Mouse (Mus musculus) heart, postnatal 0 days (tissue): ENCODE data around the gene Mboat7. TPM values are rescaled to one million over a fixed set of nuclear protein-coding genes. Genes with fewer than 3 reads are reported as not detected.
A peak's percentile ranks its signal among the peaks of the same experiment; 100 is the strongest.
"Not testable (repeated sequence)": the region's sequence is repeated elsewhere in the genome, so short reads cannot be mapped to it uniquely, and the experiment has no call there.

Experiments
- ATAC-seq: fragments of 200-750 bp; cut with Nextera tagmentation; 2 replicates; pipeline ENCODE4 v1.8.0; 2017; ENCODE audit warnings: low read depth, moderate number of reproducible peaks, moderate library complexity; ENCODE audit not compliant: insufficient read depth
- DNase-seq: peaks from one replicate; pipeline ENCODE4 v3.0.0-alpha.2; 2016; ENCODE audit warnings: low spot score
- H3K27ac ChIP-seq: fragments of 300-500 bp; sonication (generic); 2 replicates; pipeline ENCODE4 v1.5.1; 2014; ENCODE audit warnings: low read depth, mild to moderate bottlenecking
- H3K27me3 ChIP-seq: fragments of 300-500 bp; sonication (generic); 2 replicates; pipeline ENCODE4 v1.6.1; 2014; ENCODE audit warnings: low read length, mixed read lengths; ENCODE audit not compliant: control insufficient read depth, insufficient read depth
- H3K36me3 ChIP-seq: fragments of 300-500 bp; sonication (generic); replicated peaks from 2 replicates; pipeline ENCODE4 v1.6.1; 2014; ENCODE audit warnings: low read length, mixed read lengths; ENCODE audit not compliant: control insufficient read depth, insufficient read depth
- H3K4me1 ChIP-seq: fragments of 300-500 bp; sonication (generic); 2 replicates; pipeline ENCODE4 v1.6.1; 2014; ENCODE audit warnings: antibody characterized with exemption; ENCODE audit not compliant: control insufficient read depth, insufficient read depth
- H3K4me2 ChIP-seq: fragments of 300-500 bp; sonication (generic); 2 replicates; pipeline ENCODE4 v1.6.1; 2014; ENCODE audit warnings: low read depth, mild to moderate bottlenecking, low read length, moderate library complexity
- H3K4me3 ChIP-seq: fragments of 300-500 bp; sonication (generic); 2 replicates; pipeline ENCODE4 v1.5.1; 2014; ENCODE audit warnings: low read depth, low read length
- H3K9ac ChIP-seq: fragments of 300-500 bp; sonication (generic); replicated peaks from 2 replicates; pipeline ENCODE4 v1.6.1; 2014; ENCODE audit warnings: low read depth, low read length, mixed read lengths
- H3K9me3 ChIP-seq: fragments of 300-500 bp; sonication (generic); replicated peaks from 2 replicates; pipeline ENCODE4 v1.6.1; 2016; ENCODE audit warnings: low read length; ENCODE audit not compliant: control insufficient read depth
- CTCF ChIP-seq: IDR thresholded peaks from 2 replicates; pipeline ENCODE4 v1.5.1; 2016; ENCODE audit warnings: antibody characterized with exemption, control low read depth, low read depth
- EP300 ChIP-seq: IDR thresholded peaks from 2 replicates; pipeline ENCODE4 v1.6.1; 2016; ENCODE audit warnings: antibody characterized with exemption, low read depth
- WGBS: fragments of 180-500 bp; shearing (Covaris S2); extraction: QIAGEN DNeasy Blood & Tissue Kit; methylation state at CpG from one replicate; pipeline ENCODE4 v1.1.7; 2014; 5-methylcytosine and 5-hydroxymethylcytosine counted together
- polyA plus RNA-seq: library from polyadenylated mRNA; unstranded; fragments of >200 nt; fragmentation: Nextera tagmentation; extraction: Ambion mirVana; gene quantifications from 2 replicates; pipeline ENCODE4 v1.2.1, GENCODE M21; 2015
- total RNA-seq: library from RNA; depleted of rRNA; stranded (reverse); fragments of >200 nt; gene quantifications from 2 replicates; pipeline ENCODE4 v1.2.3, GENCODE M21; 2014; ENCODE audit warnings: low replicate concordance

Gene Mboat7
- total and polyA plus RNA-seq, 2 experiments from 2014 or later = 20.3 to 33.7 TPM

DNA sequence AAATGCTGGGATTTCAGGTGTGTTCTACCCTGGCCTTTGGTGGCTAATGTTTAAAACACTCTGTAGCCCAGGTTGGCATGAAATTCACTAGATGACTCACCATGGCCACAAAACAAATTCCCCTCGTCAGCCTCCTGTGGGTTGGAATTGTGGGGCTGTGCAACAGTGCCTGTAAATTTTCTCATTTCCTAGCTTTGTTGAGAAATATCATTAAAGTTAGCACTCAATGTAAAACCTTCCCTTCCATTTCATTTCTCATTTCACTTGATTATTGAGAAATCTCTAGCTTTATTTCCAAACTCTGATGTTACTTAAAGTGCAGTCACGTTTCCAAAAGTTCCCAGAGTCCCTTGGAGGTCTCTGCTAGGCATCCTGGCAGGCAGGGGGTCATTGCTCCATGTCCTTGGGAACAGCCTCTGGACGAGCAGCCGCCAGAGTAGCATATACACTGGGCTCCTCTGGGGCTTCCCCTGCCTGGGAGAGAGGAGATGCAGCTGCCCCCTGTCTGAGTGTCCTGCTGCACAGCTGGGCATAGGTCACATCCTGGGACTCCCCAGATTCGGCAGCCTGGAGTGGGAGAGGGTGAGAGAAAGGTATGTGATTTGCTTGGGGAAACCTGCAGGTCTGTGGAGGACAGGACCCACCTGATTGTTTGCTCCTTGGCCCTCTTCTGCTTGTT lies 19.1 kb upstream of the Mboat7 start:
- peaks cover 8% of the 10 kb centered on the region; the same call in 1 of the 2 replicates for H3K36me3 ChIP-seq
- WGBS = 27% methylated on average over 5 of the region's 5 CpGs
- ATAC-seq (no peak), DNase-seq (no peak)
- no peaks in the 10 kb centered on the region for H3K4me1 ChIP-seq
- no peak overlapping the region for H3K4me2 ChIP-seq
- H3K9me3 ChIP-seq = no peaks in the 10 kb centered on the region
- TF ChIP-seq CTCF = no peak
- TF ChIP-seq EP300 = no peak
- no peak overlapping the region for H3K4me3 ChIP-seq
- no peak overlapping the region for H3K9ac ChIP-seq
- no peaks in the 10 kb centered on the region for H3K27me3 ChIP-seq
- H3K27ac ChIP-seq = no peak overlapping the region

- Histone ChIP-seq H3K27me3 (no peaks in the 10 kb centered on the region), H3K4me2 (no peak overlapping the region), H3K9me3 (no peaks in the 10 kb centered on the region), H3K4me3 (no peak overlapping the region), H3K9ac (no peak overlapping the region), H3K36me3 (peaks cover 23% of the 10 kb centered on the region), H3K27ac (no peak overlapping the region), H3K4me1 (peaks cover 16% of the 10 kb centered on the region)
- no peak for DNase-seq
- TF ChIP-seq CTCF (no peak), EP300 (no peak)
- WGBS = 73% methylated on average over 1 of the region's 1 CpGs
- ATAC-seq = no peak
Observed at GRCm38 (mm10) chr7:3709000-3709399, 15.7 kb upstream of the Mboat7 start.

DNA sequence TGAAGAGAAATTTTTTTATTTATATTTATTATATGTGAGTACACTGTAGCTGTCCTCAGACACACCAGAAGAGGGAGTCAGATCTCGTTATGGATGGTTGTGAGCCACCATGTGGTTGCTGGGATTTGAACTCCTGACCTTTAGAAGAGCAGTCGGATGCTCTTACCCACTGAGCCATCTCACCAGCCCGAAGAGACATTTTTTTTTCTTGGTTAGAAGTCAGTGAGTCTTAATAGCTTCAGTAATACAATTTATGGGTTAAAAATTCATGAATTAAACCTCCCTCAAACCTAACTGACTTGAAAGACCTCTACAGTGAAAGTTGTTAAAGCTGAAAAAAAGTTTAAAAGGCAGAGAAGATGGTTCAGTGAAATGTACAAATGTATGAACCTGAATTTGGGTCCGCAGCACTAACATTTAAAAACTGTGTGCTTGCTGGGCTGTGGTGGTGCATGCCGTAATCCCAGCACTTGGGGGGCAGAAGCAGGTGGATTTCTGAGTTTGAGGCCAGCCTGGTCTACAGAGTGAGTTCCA lies 15.2 kb upstream of the Mboat7 start:
- ATAC-seq, H3K4me3 ChIP-seq, H3K9me3 ChIP-seq, DNase-seq, H3K4me2 ChIP-seq, H3K9ac ChIP-seq, H3K27me3 ChIP-seq, H3K27ac ChIP-seq: not testable (repeated sequence)
- WGBS = 42% methylated on average over 5 of the region's 5 CpGs
- Histone ChIP-seq H3K36me3 (peaks cover 23% of the 10 kb centered on the region), H3K4me1 (peaks cover 16% of the 10 kb centered on the region)

- H3K4me3 ChIP-seq = no peak overlapping the region
- H3K4me2 ChIP-seq = no peak overlapping the region
- H3K36me3 ChIP-seq = peaks cover 23% of the 10 kb centered on the region
- H3K27me3 ChIP-seq = no peaks in the 10 kb centered on the region
- H3K4me1 ChIP-seq = peaks cover 16% of the 10 kb centered on the region
- ATAC-seq (no peak), DNase-seq (no peak)
- H3K9ac ChIP-seq = no peak overlapping the region
- H3K27ac ChIP-seq = peak overlapping the region; percentile 7; the same call in 1 of the 2 replicates
- WGBS = 51% methylated on average over 7 of the region's 7 CpGs
- TF ChIP-seq EP300 (no peak), CTCF (no peak)
- H3K9me3 ChIP-seq = no peaks in the 10 kb centered on the region
Observed at GRCm38 (mm10) chr7:3707568-3708413, 14.5 kb upstream of the Mboat7 start.

GRCm38 (mm10) chr7:3707027-3707426 lies 13.7 kb upstream of the Mboat7 start:
- Histone ChIP-seq H3K9ac (no peak overlapping the region), H3K4me1 (peaks cover 16% of the 10 kb centered on the region), H3K36me3 (peaks cover 23% of the 10 kb centered on the region), H3K27me3 (no peaks in the 10 kb centered on the region), H3K9me3 (no peaks in the 10 kb centered on the region), H3K4me3 (no peak overlapping the region), H3K4me2 (no peak overlapping the region), H3K27ac (no peak overlapping the region)
- ATAC-seq = no peak
- TF ChIP-seq CTCF (no peak), EP300 (no peak)
- WGBS = 50% methylated on average over 4 of the region's 4 CpGs
- DNase-seq = no peak
